ENCODE assay signal across 14 mouse cellular contexts in the genomic region with DNA sequence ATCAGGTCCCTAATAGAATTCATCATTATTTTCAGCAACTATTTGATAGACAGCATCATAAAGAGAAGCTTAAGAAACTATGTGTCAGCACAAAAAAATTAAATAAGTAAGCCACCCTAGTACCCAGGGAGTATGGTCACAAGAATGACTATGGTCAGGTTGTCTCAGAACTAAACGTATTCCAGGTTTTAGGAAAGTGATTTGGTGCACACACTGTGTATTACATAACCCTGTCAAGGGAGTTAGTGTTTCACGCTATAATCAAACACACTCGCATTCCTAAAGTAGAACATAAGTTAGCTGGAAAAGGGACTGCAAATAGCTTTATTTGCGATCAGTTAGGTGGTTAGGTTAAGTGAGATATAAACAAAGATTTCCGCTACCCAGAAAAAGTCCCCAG.
"Had no signal": no experiment of that assay in that cellular context is flagged by ENCODE, and none has a peak within 500 bp of the region (broad histone marks: within the 10 kb centered on the region; RNA-seq: fewer than 3 reads in every experiment).

No protein-coding gene starts in this region.

- H3K27me3 ChIP-seq: limb, embryonic 15.5 days had no signal

- DNase-seq: kidney, postnatal 25 days; layer of hippocampus, adult 9-11 months; liver, postnatal 0 days; thymus, adult 2 months; thymus, postnatal 14 days; thymus, postnatal 4 days had no signal

- H3K4me3 ChIP-seq: layer of hippocampus, adult 2 months; limb, embryonic 15.5 days had no signal

- H3K9ac ChIP-seq: limb, embryonic 15.5 days; liver, embryonic 14.5 days; liver, postnatal 0 days had no signal

- ATAC-seq: inflammation-experienced regulatory T-cells, adult 6 months; intestine, embryonic 16.5 days; liver, postnatal 0 days had no signal

- H3K36me3 ChIP-seq: limb, embryonic 15.5 days had no signal

- H3K4me2 ChIP-seq: limb, embryonic 15.5 days; liver, embryonic 11.5 days; midbrain, embryonic 11.5 days had no signal

- H3K27ac ChIP-seq: layer of hippocampus, adult 2 months; limb, embryonic 15.5 days; liver, embryonic 14.5 days; stomach, postnatal 0 days had no signal

- H3K9me3 ChIP-seq: limb, embryonic 15.5 days had no signal
